Mouse (Mus musculus) cerebellum, adult 2 months (tissue): ENCODE data around the gene Ccdc40.

Source experiments
- CTCF ChIP-seq: fragments of 200-500 bp; IDR thresholded peaks from 2 replicates; pipeline ENCODE4 v1.5.1; 2011; ENCODE audit warnings: low read depth, mild to moderate bottlenecking, control low read depth, low read length, moderate library complexity, borderline replicate concordance; ENCODE audit not compliant: insufficient read depth
- POLR2A ChIP-seq: fragments of 200-500 bp; IDR thresholded peaks from 2 replicates; pipeline ENCODE4 v1.6.1; 2011; ENCODE audit warnings: low read length, control low read depth, borderline replicate concordance; ENCODE audit not compliant: insufficient read depth

GRCm38 (mm10) chr11:119298917-119299316, 70.5 kb downstream of the Ccdc40 start:
- TF ChIP-seq CTCF (no peak), POLR2A (no peak)
